Mouse (Mus musculus) liver, postnatal 0 days (tissue): ENCODE data around the gene Fbn1.

Experiments used
- CTCF ChIP-seq: sonication (generic); IDR thresholded peaks from 2 replicates; pipeline ENCODE4 v1.5.1; 2016; ENCODE audit warnings: antibody characterized with exemption, low read depth
- EP300 ChIP-seq: IDR thresholded peaks from 2 replicates; pipeline ENCODE4 v1.6.1; 2016; ENCODE audit warnings: antibody characterized with exemption, low read depth, mild to moderate bottlenecking

- TF ChIP-seq CTCF (no peak), EP300 (no peak)
Measured at GRCm38 (mm10) chr2:125384941-125385340, 122.9 kb downstream of the Fbn1 start.
